Mouse (Mus musculus) midbrain, embryonic 15.5 days (tissue): ENCODE data around the gene Aqp2. TPM values are rescaled to one million over a fixed set of nuclear protein-coding genes. Genes with fewer than 3 reads are reported as not detected.

ENCODE experiments used
- polyA plus RNA-seq: library from polyadenylated mRNA; unstranded; fragments of >200 nt; fragmentation: Nextera tagmentation; extraction: Ambion mirVana; gene quantifications from 2 replicates; pipeline ENCODE4 v1.2.1, GENCODE M21; 2015

Gene Aqp2
- polyA plus RNA-seq, 1 experiment from 2014 or later = not detected

Other genes starting within 250 kb of the Aqp2 start
- 9.1 and 10.0 TPM in 2 replicates for gene Fmnl3, start 208.6 kb upstream of the Aqp2 start, polyA plus RNA-seq
- 276 and 282 TPM in 2 replicates for gene Tmbim6, start 186.2 kb upstream of the Aqp2 start, polyA plus RNA-seq
- gene Nckap5l, start 121.3 kb upstream of the Aqp2 start, polyA plus RNA-seq = 13.4 and 15.6 TPM in 2 replicates
- 21.5 and 23.0 TPM in 2 replicates for gene Bcdin3d, start 104.3 kb upstream of the Aqp2 start, polyA plus RNA-seq
- gene Faim2, start 50.9 kb upstream of the Aqp2 start, polyA plus RNA-seq = 41.0 and 45.9 TPM in 2 replicates
- gene Aqp5, start 11.7 kb downstream of the Aqp2 start, polyA plus RNA-seq = 1.3 and 1.4 TPM in 2 replicates
- 0.41 and 0.49 TPM in 2 replicates for gene Aqp6, start 22.3 kb downstream of the Aqp2 start, polyA plus RNA-seq
- gene Racgap1, start 72.6 kb downstream of the Aqp2 start, polyA plus RNA-seq = 49.0 and 56.9 TPM in 2 replicates
- gene Asic1, start 91.3 kb downstream of the Aqp2 start, polyA plus RNA-seq = 64.0 and 65.9 TPM in 2 replicates
- gene Smarcd1, start 123.1 kb downstream of the Aqp2 start, polyA plus RNA-seq = 114 and 119 TPM in 2 replicates
- not detected in 2 replicates for gene Gm17349, start 126.4 kb downstream of the Aqp2 start, polyA plus RNA-seq
- 1.5 and 1.8 TPM in 2 replicates for gene Gpd1, start 138.5 kb downstream of the Aqp2 start, polyA plus RNA-seq
- 150 and 157 TPM in 2 replicates for gene Cox14, start 146.6 kb downstream of the Aqp2 start, polyA plus RNA-seq
- 77.3 and 79.9 TPM in 2 replicates for gene Cers5, start 193.8 kb downstream of the Aqp2 start, polyA plus RNA-seq